Mouse (Mus musculus): ENCODE data around the gene Kcnmb2. TPM values are rescaled to one million over a fixed set of nuclear protein-coding genes. Genes with fewer than 3 reads are reported as not detected.

Kcnmb2 gene
- total RNA-seq, 2 experiments from 2014 or later = not detected

DNA sequence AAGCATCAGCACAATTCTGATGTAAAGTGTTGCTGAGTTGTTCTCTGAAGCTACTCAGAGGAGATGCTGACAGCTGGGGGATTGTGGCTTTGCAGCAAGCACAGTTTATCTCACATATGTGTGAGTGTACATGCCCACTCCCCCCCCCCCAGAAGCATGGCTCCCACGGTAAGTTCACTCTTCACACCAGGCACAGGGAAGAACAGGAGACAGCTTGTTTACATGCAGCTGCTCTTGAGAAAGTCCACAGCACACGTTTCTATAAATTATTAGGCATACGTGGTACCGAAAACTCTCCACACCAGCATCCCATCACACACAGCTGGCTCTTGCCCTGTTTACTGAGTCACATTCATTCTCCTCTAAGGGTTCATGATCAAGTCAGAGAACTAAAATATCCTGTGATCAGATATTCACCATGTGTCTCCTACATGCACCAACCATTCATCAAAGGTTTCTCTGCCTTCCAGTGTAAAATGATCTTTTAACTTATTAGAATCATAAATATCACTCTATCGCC is 89.3 kb downstream of the Kcnmb2 start:
- no peak for ATAC-seq (replicated peaks; ENCODE audit: low FRiP score, poor library complexity, severe bottlenecking)

GRCm38 (mm10) chr3:32011566-32011965 is 109.3 kb downstream of the Kcnmb2 start:
- ATAC-seq (replicated peaks; ENCODE audit: low FRiP score, poor library complexity, severe bottlenecking) = no peak

DNA sequence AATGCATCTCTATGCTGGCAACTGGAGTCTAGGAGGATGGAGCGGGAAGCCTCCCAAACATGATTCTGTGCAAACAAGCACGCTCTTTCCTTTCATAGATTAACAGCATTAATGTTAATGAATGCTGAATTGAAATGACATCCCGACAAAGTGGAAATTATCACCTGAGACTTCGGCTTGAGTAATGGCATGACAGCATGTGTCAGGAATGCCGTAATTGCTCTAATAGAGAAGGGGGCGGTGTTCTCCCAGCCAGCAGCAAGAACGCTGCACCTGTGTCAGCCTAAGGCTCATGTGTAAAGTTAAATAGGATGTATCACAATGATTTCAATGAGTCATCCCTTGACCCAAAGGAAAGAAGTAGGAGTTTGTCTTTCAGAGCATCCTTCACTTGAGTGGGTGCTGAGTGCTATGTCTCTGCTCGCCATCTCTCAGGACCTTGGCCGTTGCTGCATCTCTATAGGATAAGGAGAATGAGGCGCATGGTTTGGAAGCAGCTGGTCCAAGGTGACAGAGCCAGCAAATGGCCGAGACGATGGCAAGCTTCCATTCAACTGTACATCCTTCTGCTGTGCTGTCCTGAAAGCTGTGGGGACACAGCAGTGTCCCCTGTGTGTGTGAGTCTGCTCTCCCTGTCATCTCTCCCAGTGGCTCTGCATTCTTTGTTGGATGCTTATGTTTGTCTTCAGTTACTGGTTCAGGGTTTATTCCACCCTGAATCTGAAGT is 110.1 kb downstream of the Kcnmb2 start:
- no peak for ATAC-seq (replicated peaks; ENCODE audit: low FRiP score, poor library complexity, severe bottlenecking)

DNA sequence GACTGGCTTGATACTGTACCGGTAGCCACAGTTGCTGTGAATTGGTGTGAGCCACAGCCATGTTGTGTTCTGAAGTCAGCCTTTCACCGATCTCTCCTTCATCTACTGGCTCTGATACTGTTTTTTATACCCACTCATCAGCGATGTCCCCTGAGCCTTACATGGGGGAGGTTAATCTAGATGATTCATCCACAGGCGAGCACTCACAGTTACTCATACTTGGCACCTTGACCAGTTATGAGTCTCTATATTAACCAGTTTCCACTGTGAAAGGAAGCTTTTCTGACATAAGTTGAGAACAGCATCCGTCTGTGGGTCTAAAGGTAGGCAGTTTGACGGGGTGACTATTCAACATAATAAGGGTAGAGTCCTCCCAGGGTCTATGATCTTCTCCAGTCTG is 118.7 kb downstream of the Kcnmb2 start:
- no peak for ATAC-seq (replicated peaks; ENCODE audit: low FRiP score, poor library complexity, severe bottlenecking)

GRCm38 (mm10) chr3:32029375-32030050 is 127.2 kb downstream of the Kcnmb2 start:
- no peak for ATAC-seq (replicated peaks; ENCODE audit: low FRiP score, poor library complexity, severe bottlenecking)

GRCm38 (mm10) chr3:32032381-32032780 is 130.1 kb downstream of the Kcnmb2 start:
- no peak for ATAC-seq (replicated peaks; ENCODE audit: low FRiP score, poor library complexity, severe bottlenecking)

DNA sequence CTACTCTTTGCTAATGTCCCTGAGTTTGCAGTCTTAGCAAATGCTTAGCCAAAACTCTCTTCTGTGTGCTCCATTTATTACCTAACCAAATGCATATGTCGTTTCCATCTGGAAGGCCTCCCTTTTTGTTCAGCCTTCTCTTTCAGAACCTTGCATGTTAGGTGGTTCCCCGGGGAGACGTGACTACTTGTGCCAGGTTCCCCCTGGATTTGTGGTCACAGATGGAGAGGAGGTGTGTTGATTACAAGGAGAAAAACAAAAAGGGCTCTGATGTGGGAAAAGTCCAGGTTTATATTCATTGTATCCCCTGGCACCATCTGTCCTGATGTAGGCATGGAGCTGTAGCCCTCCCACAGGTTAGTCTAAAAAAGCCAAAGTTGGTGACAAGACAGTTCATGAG is 141.5 kb downstream of the Kcnmb2 start:
- no peak for ATAC-seq (replicated peaks; ENCODE audit: low FRiP score, poor library complexity, severe bottlenecking)

DNA sequence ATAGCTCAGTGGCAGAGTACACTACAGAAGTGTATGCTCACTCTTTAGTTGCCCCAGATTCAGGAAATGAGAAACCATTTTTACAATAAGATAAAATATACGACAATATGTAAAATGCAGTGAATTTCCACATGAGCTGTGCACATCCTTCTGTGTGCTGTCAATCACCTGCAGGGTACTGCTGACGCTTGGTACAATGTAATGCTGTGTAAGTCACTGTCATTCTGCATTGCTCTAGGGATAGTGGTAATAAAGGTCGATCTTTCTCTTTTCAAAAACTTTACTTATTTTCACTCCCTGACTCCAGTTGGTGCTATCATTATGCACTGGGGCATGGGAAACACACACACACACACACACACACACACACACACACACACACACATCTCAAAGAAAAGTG is 146.5 kb downstream of the Kcnmb2 start:
- no peak for ATAC-seq (replicated peaks; ENCODE audit: low FRiP score, poor library complexity, severe bottlenecking)

DNA sequence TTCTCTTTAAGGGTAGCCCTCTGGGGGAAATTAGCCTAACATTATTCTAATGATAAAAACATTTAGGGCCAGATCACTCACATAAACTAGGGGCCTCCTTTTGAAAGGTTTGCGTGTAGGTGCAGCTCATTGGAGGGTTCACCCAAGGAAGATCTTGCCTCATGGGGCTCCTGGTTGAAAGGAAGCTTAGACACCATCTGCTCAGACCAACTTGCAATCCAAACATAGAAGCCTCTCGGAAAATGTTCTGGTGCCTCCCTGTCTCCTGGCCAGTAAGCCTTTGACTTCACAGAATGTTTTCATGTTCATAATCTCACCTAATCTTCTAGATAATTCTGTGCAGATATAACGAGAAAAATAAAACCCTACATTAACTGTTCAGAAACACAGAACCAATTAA is 150.3 kb downstream of the Kcnmb2 start:
- no peak for ATAC-seq (replicated peaks; ENCODE audit: low FRiP score, poor library complexity, severe bottlenecking)

GRCm38 (mm10) chr3:32053610-32054241 is 151.4 kb downstream of the Kcnmb2 start:
- no peak for ATAC-seq (replicated peaks; ENCODE audit: low FRiP score, poor library complexity, severe bottlenecking)

DNA sequence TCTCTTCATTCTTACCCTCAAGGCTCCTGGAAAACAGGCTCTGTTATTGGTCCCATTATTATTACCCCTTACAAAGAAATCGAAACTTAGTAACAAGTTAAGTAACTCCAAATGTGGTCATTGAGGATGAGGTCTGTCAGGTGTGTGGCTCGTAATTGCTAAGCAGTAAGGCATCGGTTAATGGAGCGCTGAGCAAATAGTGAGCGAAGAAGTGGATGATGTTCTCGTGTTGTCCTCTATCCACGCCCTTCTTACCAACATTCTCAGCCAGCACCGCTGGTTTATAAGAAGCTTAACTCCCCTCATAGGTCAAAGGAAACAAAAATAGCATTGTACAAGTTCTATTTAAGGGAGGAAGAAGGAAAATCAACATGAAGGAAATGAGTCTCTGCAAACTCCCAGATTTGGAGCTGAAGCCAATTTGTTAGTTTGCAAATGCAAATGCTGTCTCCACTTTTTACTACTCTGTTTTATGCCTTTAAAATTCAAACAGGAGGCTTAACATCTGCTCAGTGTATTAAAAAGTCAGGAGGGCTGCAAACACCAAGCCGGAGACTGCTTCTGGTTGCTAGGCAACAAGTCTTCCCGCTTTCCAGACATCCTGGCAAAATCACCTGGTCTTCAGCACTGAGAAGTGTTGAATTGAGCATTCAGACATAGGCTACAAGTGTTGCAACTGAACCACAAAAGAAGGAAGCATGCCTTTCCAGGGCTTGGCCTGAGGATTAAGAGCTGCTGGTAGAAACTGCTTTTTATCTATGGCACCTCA is 157.8 kb downstream of the Kcnmb2 start:
- no peak for ATAC-seq (replicated peaks; ENCODE audit: low FRiP score, poor library complexity, severe bottlenecking)

GRCm38 (mm10) chr3:32062685-32063084 is 160.4 kb downstream of the Kcnmb2 start:
- no peak for ATAC-seq (replicated peaks; ENCODE audit: low FRiP score, poor library complexity, severe bottlenecking)

DNA sequence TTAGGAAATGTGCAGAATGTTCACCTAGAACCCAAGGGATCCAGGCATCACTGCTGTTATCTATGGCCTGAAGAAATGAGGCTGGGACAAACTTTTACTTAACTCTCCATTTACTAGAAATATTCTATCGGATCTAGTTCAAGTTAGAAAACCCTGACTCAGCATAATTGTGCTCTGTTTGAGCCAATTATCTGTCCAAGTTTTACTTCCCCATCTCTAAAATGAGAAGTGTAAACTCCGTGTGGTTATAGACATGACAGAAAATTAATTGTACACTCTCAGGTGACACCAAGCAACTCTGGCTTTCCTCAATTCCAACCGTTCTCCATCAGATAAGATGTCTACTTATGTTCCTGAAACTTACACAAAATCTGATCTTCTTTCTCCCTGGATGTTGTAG is 161.0 kb downstream of the Kcnmb2 start:
- ATAC-seq (replicated peaks; ENCODE audit: low FRiP score, poor library complexity, severe bottlenecking) = no peak

DNA sequence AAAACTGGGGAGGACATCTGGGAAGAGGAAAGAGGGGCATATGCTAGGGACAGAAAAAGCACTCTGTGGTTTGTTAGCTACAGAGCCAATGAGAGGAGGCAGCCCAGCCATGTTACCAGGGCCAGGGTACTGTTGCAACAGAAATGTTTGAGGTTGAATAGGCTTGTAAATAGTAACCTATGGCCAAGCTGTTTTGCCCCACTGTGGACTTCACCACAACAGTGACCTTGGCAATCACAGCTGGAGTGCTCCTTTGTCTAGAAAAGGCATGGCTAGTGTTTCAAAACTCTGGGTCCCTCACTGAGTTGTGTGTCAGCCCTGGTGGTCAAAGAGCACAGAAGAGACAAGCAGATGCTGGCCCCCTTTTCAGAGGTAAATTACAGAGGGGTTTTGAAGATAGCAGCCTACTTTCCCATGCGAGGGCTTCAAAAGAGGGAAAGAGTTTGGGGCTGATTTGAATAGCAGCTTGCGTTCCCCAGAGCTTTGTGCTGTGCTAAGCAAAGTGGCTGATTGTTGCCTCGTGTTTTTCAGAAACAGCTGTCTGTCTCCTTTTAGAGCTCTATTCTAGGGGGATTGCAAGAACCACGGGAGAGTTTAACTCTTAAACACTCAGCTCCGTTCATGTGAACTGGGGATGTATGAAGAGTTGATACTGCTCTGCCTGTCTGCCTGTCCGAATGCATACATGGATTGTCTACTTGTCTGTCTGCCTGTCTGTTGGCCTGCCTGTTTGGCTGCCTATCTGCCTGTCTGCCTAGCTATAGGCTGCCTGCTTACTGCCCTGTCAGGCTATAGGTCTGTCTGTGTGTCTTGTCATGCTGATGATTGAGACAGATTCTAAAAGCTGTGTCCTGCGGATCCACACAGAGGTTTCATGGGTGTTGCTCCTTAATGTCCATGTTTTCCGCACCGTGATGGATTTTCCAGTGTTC is 165.0 kb downstream of the Kcnmb2 start:
- ATAC-seq (replicated peaks; ENCODE audit: low FRiP score, poor library complexity, severe bottlenecking) = no peak

DNA sequence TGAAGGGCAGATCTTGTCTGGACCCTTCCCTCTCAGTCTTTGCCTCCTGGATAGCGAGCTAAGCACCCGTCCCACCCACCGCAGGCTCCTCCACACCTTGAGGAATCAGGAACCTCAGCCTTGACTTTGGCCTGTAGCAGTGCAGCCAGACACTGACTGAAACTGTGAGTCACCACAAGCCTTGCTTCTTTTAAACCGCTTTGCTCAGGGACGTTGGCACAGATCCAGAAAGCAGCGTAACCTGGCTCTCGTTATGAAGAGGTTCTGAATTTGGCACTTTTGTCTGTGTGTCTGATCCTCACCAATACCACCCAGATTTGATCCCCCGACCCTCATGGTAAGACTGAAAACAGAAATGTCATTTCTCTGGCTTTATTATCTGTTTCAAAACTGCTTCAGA is 171.6 kb downstream of the Kcnmb2 start:
- ATAC-seq (replicated peaks; ENCODE audit: low FRiP score, poor library complexity, severe bottlenecking) = no peak

DNA sequence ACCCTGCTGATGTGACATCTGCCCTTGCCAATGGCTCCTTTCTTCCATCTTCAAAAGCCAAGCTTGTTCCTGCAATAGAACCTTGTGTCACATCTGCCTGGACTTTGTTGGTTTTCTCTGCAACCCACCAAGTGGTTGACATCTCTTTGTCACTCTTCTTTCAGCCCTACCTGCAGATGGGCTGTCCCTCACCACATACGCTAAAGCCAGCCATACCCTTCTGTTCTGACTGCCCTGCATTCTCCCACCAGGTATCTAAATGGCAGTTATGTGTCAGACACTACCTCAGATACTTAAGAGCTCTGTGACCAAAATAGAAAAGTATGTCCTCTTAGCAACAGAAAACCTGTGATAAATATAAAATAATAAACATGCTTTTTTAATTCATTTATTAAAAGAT is 186.5 kb downstream of the Kcnmb2 start:
- no peak for ATAC-seq (replicated peaks; ENCODE audit: low FRiP score, poor library complexity, severe bottlenecking)

DNA sequence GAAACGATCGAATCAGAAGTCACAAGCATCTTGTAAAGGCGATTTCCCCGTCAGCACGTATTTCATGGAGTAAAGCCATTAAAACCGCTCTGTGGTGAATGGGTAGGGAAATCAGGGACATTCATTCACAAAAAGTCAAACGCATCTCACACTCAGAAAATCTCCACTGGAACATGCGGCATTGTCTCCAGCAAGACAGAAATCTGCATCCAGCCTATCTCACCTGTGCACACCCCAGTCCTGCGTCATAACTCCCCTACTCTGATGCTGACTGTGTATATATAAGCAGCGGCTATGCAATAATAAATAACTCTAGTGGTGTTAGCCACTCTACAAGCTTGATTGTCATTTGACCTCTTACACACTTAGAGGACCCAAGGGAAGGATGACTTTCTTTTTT is 199.1 kb downstream of the Kcnmb2 start:
- ATAC-seq (replicated peaks; ENCODE audit: low FRiP score, poor library complexity, severe bottlenecking) = no peak

DNA sequence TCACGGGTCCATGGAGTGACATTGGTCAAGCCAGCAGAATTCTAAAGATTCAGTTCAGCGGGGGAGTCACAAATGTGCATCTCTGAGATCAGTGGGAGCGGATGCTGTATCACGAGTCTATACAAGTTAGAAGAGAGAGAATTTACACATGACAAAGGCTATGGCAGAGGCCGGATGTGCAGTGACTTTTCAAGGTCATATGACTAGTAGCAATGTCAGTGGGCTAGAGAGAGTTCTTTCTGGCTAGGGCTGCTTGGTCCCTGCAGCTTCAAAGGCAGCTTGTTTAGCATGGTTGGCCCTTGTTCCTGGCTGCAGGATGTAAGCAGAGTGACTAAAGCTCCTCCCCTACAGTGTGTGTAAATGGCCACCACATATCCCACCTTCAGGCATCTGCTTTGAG is 217.5 kb downstream of the Kcnmb2 start:
- ATAC-seq (replicated peaks; ENCODE audit: low FRiP score, poor library complexity, severe bottlenecking) = no peak

GRCm38 (mm10) chr3:32121731-32122130 is 219.4 kb downstream of the Kcnmb2 start:
- ATAC-seq (replicated peaks; ENCODE audit: low FRiP score, poor library complexity, severe bottlenecking) = no peak
